Mouse (Mus musculus): ENCODE data around the gene Pomt2.

DNA sequence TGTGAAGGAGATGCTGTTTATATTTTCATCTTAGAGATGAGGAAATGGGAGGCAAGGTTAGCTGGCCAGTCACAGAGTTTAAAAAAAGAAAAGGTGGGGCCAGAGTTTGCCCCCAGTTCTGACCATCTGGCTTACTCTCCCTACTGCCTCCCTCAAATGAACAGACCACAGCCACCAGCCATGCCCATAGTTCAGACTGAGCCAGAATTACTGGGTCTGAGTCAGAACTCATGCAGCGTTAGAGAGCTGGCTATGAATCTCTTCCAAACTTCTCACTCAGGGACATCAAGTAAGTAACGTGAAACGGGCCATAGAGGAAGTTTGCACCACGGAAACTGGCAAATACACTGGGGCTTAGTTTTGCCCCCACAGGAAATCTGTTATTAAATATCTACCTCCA is 43.0 kb downstream of the Pomt2 start:
- no peak for TF ChIP-seq CTCF (IDR thresholded peaks at IDR 0.05; ENCODE audit: borderline replicate concordance, insufficient read depth, low read depth, low read length)
- no peak for TF ChIP-seq POLR2A (IDR thresholded peaks at IDR 0.05; ENCODE audit: borderline replicate concordance, insufficient read depth, low read length)

Data from cerebellum, adult 2 months (tissue).